ENCODE assay signal across 11 mouse cellular contexts in the genomic region with DNA sequence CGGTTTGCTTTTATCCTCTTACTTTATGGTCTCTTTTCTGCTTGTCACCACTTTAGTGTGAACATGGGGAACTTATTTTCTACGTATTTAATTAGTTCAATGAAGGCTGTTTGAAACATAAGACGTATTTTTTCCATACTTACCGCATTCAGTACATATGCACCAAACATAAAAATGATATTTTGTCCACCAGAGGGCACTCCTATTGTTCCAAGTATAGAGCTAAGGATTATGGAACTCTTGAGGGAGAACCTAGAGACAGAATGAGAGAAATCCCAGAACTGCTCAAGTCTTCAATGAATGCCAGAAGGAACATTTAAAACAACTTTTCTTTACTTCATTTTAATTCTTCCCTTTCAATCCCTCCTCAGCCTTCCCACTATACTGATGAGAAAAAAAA.
A peak's percentile ranks its signal among the peaks of the same experiment; 100 is the strongest.
DNase-seq lines count a peak whose midpoint lies in the region; ATAC-seq and TF ChIP-seq lines count a peak whose summit lies in the region.
"Had no signal": no experiment of that assay in that cellular context is flagged by ENCODE, and none has a peak within 500 bp of the region (broad histone marks: within the 10 kb centered on the region; RNA-seq: fewer than 3 reads in every experiment).

No protein-coding gene starts in this region.

- 70% methylated on average over 4 of the region's 4 CpGs for WGBS in hindbrain, postnatal 0 days
- 67% methylated on average over 4 of the region's 4 CpGs for WGBS in hindbrain, embryonic 14.5 days
- 73% methylated on average over 4 of the region's 4 CpGs for WGBS in midbrain, postnatal 0 days
- WGBS in midbrain, embryonic 10.5 days, result 74% methylated on average over 4 of the region's 4 CpGs

- no peaks in the 10 kb centered on the region for H3K4me1 ChIP-seq in hindbrain, postnatal 0 days (ENCODE audit: insufficient read depth, low read length)
- no peaks in the 10 kb centered on the region for H3K4me1 ChIP-seq in hindbrain, embryonic 14.5 days (replicated peaks; ENCODE audit: control insufficient read depth, insufficient read depth, low read length)
- H3K4me1 ChIP-seq in midbrain, postnatal 0 days (ENCODE audit: insufficient read depth, low read length), result no peaks in the 10 kb centered on the region
- no peaks in the 10 kb centered on the region for H3K4me1 ChIP-seq in midbrain, embryonic 10.5 days
- H3K4me1 ChIP-seq: embryonic facial prominence, embryonic 13.5 days; intestine, embryonic 15.5 days; neural tube, embryonic 13.5 days had no signal

- no peaks in the 10 kb centered on the region for H3K9me3 ChIP-seq in hindbrain, postnatal 0 days (ENCODE audit: low read length)
- H3K9me3 ChIP-seq in hindbrain, embryonic 14.5 days (ENCODE audit: control insufficient read depth, low read length), result 0 out of 2 replicates have a peak, but pooled peaks cover 5% of the 10 kb centered on the region
- H3K9me3 ChIP-seq in midbrain, postnatal 0 days (ENCODE audit: low read length), result no peaks in the 10 kb centered on the region
- H3K9me3 ChIP-seq in midbrain, embryonic 10.5 days (replicated peaks), result no peaks in the 10 kb centered on the region
- H3K9me3 ChIP-seq: embryonic facial prominence, embryonic 13.5 days; intestine, embryonic 15.5 days; neural tube, embryonic 13.5 days had no signal

- no peaks in the 10 kb centered on the region for H3K27me3 ChIP-seq in hindbrain, postnatal 0 days (ENCODE audit: insufficient read depth, low read length)
- no peaks in the 10 kb centered on the region for H3K27me3 ChIP-seq in hindbrain, embryonic 14.5 days (ENCODE audit: control insufficient read depth, insufficient read depth, low read length)
- no peaks in the 10 kb centered on the region for H3K27me3 ChIP-seq in midbrain, postnatal 0 days (ENCODE audit: insufficient read depth, low read length)
- no peaks in the 10 kb centered on the region for H3K27me3 ChIP-seq in midbrain, embryonic 10.5 days (ENCODE audit: low read depth, poor library complexity, severe bottlenecking)
- H3K27me3 ChIP-seq: embryonic facial prominence, embryonic 13.5 days; intestine, embryonic 15.5 days; neural tube, embryonic 13.5 days had no signal

- H3K27ac ChIP-seq in hindbrain, postnatal 0 days, result no peak overlapping the region
- no peak overlapping the region for H3K27ac ChIP-seq in hindbrain, embryonic 14.5 days
- no peak overlapping the region for H3K27ac ChIP-seq in midbrain, postnatal 0 days (ENCODE audit: low read depth, low read length)
- H3K27ac ChIP-seq in midbrain, embryonic 10.5 days (replicated peaks), result no peak overlapping the region
- H3K27ac ChIP-seq: embryonic facial prominence, embryonic 13.5 days; intestine, embryonic 15.5 days; neural tube, embryonic 13.5 days had no signal

- H3K36me3 ChIP-seq in hindbrain, postnatal 0 days (ENCODE audit: insufficient read depth, low read length), result no peaks in the 10 kb centered on the region
- H3K36me3 ChIP-seq in hindbrain, embryonic 14.5 days (replicated peaks; ENCODE audit: control insufficient read depth, insufficient read depth), result no peaks in the 10 kb centered on the region
- H3K36me3 ChIP-seq in midbrain, postnatal 0 days (ENCODE audit: insufficient read depth, low read length), result no peaks in the 10 kb centered on the region
- H3K36me3 ChIP-seq in midbrain, embryonic 10.5 days, result no peaks in the 10 kb centered on the region
- H3K36me3 ChIP-seq: embryonic facial prominence, embryonic 13.5 days; intestine, embryonic 15.5 days; neural tube, embryonic 13.5 days had no signal

- H3K4me3 ChIP-seq in hindbrain, postnatal 0 days (ENCODE audit: low read length), result no peak overlapping the region
- no peak overlapping the region for H3K4me3 ChIP-seq in hindbrain, embryonic 14.5 days (replicated peaks; ENCODE audit: low read length)
- H3K4me3 ChIP-seq in midbrain, postnatal 0 days (ENCODE audit: low read depth, low read length), result no peak overlapping the region
- H3K4me3 ChIP-seq in midbrain, embryonic 10.5 days, result no peak overlapping the region
- H3K4me3 ChIP-seq: embryonic facial prominence, embryonic 13.5 days; intestine, embryonic 15.5 days; neural tube, embryonic 13.5 days had no signal

- H3K9ac ChIP-seq in hindbrain, postnatal 0 days (replicated peaks; ENCODE audit: low read length), result no peak overlapping the region
- no peak overlapping the region for H3K9ac ChIP-seq in hindbrain, embryonic 14.5 days
- H3K9ac ChIP-seq in midbrain, postnatal 0 days (replicated peaks; ENCODE audit: low read length, poor library complexity, severe bottlenecking), result no peak overlapping the region
- H3K9ac ChIP-seq: embryonic facial prominence, embryonic 13.5 days; intestine, embryonic 15.5 days; neural tube, embryonic 13.5 days had no signal

- TF ChIP-seq CTCF in hindbrain, postnatal 0 days (IDR thresholded peaks at IDR 0.05; ENCODE audit: low read depth), result peak; percentile 50
- TF ChIP-seq CTCF in midbrain, postnatal 0 days (IDR thresholded peaks at IDR 0.05), result peak; percentile 49

- no peak overlapping the region for H3K4me2 ChIP-seq in hindbrain, postnatal 0 days (ENCODE audit: low read depth, low read length)
- no peak overlapping the region for H3K4me2 ChIP-seq in hindbrain, embryonic 14.5 days (replicated peaks)
- H3K4me2 ChIP-seq in midbrain, postnatal 0 days (ENCODE audit: low read depth, low read length, poor library complexity, severe bottlenecking), result no peak overlapping the region
- H3K4me2 ChIP-seq: embryonic facial prominence, embryonic 13.5 days; intestine, embryonic 15.5 days; liver, embryonic 11.5 days; neural tube, embryonic 13.5 days had no signal

- peak; percentile 64 for DNase-seq in hindbrain, postnatal 0 days (ENCODE audit: low spot score)
- no peak for DNase-seq in hindbrain, embryonic 14.5 days (ENCODE audit: low spot score)
- peak; percentile 50 for DNase-seq in midbrain, postnatal 0 days (ENCODE audit: low spot score)
- no peak for DNase-seq in midbrain, embryonic 10.5 days (ENCODE audit: low spot score)
- peak; percentile 62 for DNase-seq in cerebellum, adult 9-10 months
- no peak for DNase-seq in right cerebral cortex, adult 2 months (ENCODE audit: low spot score in 2 of 2)
- no peak for DNase-seq in spleen, postnatal 4 days (ENCODE audit: low spot score in 2 of 2)

- no peak for ATAC-seq in hindbrain, postnatal 0 days
- no peak for ATAC-seq in hindbrain, embryonic 14.5 days (ENCODE audit: low FRiP score)
- no peak for ATAC-seq in midbrain, postnatal 0 days (ENCODE audit: low FRiP score)
- ATAC-seq: intestine, embryonic 15.5 days had no signal

Comparison
In these comparisons a context has a peak if more than half of its experiments do, and no peak if none do; other contexts are left out.
1. DNase-seq: peak in hindbrain, postnatal 0 days (single experiment), midbrain, postnatal 0 days (single experiment) and cerebellum, adult 9-10 months (single experiment); none in hindbrain, embryonic 14.5 days (single experiment), midbrain, embryonic 10.5 days (single experiment), right cerebral cortex, adult 2 months (0 of 2) and spleen, postnatal 4 days (0 of 2).